Mouse (Mus musculus) forebrain, embryonic 13.5 days (tissue): ENCODE results near the gene Heatr3. TPM values are rescaled to one million over a fixed set of nuclear protein-coding genes. Genes with fewer than 3 reads are reported as not detected.

Source experiments
- ATAC-seq: fragments of 200-750 bp; cut with Nextera tagmentation; 2 replicates; pipeline ENCODE4 v1.8.0; 2017
- H3K27ac ChIP-seq: fragments of 300-500 bp; sonication (generic); 2 replicates; pipeline ENCODE4 v1.5.1; 2015; ENCODE audit warnings: inconsistent platforms, mild to moderate bottlenecking, moderate library complexity
- H3K27me3 ChIP-seq: fragments of 300-500 bp; sonication (generic); 2 replicates; pipeline ENCODE4 v1.6.1; 2015; ENCODE audit warnings: mild to moderate bottlenecking, inconsistent platforms
- H3K36me3 ChIP-seq: fragments of 300-500 bp; sonication (generic); 2 replicates; pipeline ENCODE4 v1.6.1; 2015; ENCODE audit warnings: mild to moderate bottlenecking, inconsistent platforms; ENCODE audit not compliant: poor library complexity, severe bottlenecking
- H3K4me1 ChIP-seq: fragments of 300-500 bp; sonication (generic); 2 replicates; pipeline ENCODE4 v1.6.1; 2015; ENCODE audit warnings: inconsistent platforms
- H3K4me2 ChIP-seq: fragments of 300-500 bp; sonication (generic); 2 replicates; pipeline ENCODE4 v1.6.1; 2015; ENCODE audit warnings: inconsistent platforms, mild to moderate bottlenecking, moderate library complexity
- H3K4me3 ChIP-seq: fragments of 300-500 bp; sonication (generic); 2 replicates; pipeline ENCODE4 v1.5.1; 2015; ENCODE audit warnings: mild to moderate bottlenecking, inconsistent platforms
- H3K9ac ChIP-seq: fragments of 300-500 bp; sonication (generic); 2 replicates; pipeline ENCODE4 v1.6.1; 2015; ENCODE audit warnings: mild to moderate bottlenecking, inconsistent platforms
- H3K9me3 ChIP-seq: fragments of 300-500 bp; sonication (generic); replicated peaks from 2 replicates; pipeline ENCODE4 v1.6.1; 2016; ENCODE audit warnings: inconsistent platforms
- WGBS: fragments of 180-500 bp; shearing (Covaris S2); methylation state at CpG from one replicate; pipeline ENCODE4 v1.1.7; 2015; 5-methylcytosine and 5-hydroxymethylcytosine counted together
- polyA plus RNA-seq: library from polyadenylated mRNA; unstranded; fragments of >200 nt; fragmentation: Nextera tagmentation; extraction: Ambion mirVana; gene quantifications from 2 replicates; pipeline ENCODE4 v1.2.1, GENCODE M21; 2015

Gene Heatr3
- polyA plus RNA-seq, result 34.8 and 36.2 TPM in 2 replicates

DNA sequence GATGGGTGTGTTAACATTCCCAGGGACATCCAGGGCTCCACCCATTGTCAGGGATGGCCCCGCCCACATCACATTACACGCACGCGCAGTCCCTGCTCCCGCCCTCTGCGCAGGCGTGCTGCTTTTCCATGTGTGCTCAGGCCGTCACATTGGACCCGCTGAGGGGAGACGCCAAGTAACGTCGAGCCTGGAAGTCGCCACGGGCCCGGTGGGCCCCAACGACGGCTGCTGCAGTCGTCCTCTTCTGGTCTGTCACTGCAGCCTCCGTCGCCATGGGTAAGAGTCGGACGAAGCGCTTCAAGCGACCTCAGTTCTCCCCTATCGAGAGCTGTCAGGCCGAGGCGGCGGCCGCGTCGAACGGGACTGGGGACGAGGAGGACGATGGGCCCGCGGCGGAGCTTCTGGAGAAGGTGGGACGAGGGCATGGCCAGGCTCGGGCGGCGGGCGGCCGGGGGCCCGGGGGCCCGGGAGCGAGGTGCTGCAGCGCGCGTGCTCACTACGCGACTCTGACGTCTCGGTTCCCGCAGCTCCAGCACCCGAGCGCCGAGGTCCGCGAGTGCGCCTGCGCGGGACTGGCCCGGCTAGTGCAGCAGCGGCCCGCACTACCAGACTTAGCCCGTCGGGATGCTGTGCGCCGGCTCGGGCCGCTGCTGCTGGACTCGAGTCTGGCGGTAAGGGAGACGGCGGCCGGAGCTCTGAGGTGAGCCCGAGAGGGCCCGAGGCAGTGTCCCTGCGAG lies at the start of gene Heatr3:
Gene Heatr3 (plus strand): TSS at position 108 of the 737 bp plus-strand sequence.
- H3K4me2 ChIP-seq, result peak within 1 kb of the TSS; percentile 78
- peak within 1 kb of the TSS; percentile 89 for H3K27ac ChIP-seq
- H3K36me3 ChIP-seq, result peaks cover 55% of the 10 kb centered on the region
- H3K27me3 ChIP-seq, result no peaks in the 10 kb centered on the region
- peak within 1 kb of the TSS; percentile 83 for H3K4me3 ChIP-seq
- H3K9ac ChIP-seq, result peak within 1 kb of the TSS; percentile 87
- WGBS, result under 1% methylated on average over 78 of the region's 79 CpGs
- ATAC-seq, result peak; percentile 98
- peaks cover 19% of the 10 kb centered on the region for H3K4me1 ChIP-seq
- H3K9me3 ChIP-seq, result no peaks in the 10 kb centered on the region

DNA sequence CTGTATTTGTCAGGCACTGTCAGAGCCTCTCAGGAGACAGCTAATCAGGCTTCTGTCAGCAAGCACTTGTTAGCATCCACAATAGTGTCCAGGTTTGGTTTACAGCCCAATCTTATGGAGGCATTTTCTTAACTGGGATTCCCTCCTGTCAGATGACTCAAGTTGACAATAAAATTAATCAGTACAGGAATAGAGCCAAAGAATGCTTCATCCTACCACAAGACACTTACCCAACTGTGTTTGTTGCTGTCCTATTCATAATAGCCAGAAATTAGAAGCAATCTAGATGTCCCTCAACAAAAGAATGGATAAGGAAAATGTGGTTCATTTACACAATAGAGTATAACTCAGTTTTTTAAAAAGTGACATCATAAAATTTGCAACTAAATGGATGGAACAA lies 49.6 kb upstream of the Heatr3 start:
- Histone ChIP-seq H3K27me3 (no peaks in the 10 kb centered on the region), H3K4me3 (no peak overlapping the region), H3K36me3 (no peaks in the 10 kb centered on the region), H3K9me3 (no peaks in the 10 kb centered on the region), H3K27ac (no peak overlapping the region), H3K9ac (no peak overlapping the region), H3K4me2 (no peak overlapping the region), H3K4me1 (no peaks in the 10 kb centered on the region)
- no peak for ATAC-seq

DNA sequence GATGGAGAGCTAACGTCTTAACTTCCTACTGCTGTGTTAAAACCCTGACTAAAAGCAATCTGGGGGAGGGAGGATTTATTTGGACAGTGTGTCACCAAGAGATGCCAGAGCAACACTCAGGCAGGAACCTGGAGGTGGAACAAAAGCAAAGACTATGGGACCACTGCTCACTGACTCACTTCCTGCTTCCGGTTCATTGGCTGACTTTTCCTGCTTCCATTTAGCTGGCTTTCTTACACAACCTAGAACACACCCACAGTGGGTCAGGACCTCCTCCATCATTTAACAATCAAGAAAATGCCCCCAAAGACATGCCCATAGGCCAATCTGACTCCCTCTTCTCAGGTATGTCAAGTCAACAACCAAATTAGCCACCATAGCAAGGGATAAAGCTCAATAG lies 46.0 kb upstream of the Heatr3 start:
- Histone ChIP-seq H3K4me2 (no peak overlapping the region), H3K4me1 (no peaks in the 10 kb centered on the region), H3K27ac (no peak overlapping the region), H3K9ac (no peak overlapping the region), H3K36me3 (no peaks in the 10 kb centered on the region), H3K4me3 (no peak overlapping the region), H3K9me3 (no peaks in the 10 kb centered on the region), H3K27me3 (no peaks in the 10 kb centered on the region)
- ATAC-seq, result no peak
- WGBS, result 80% methylated on average over 2 of the region's 2 CpGs

DNA sequence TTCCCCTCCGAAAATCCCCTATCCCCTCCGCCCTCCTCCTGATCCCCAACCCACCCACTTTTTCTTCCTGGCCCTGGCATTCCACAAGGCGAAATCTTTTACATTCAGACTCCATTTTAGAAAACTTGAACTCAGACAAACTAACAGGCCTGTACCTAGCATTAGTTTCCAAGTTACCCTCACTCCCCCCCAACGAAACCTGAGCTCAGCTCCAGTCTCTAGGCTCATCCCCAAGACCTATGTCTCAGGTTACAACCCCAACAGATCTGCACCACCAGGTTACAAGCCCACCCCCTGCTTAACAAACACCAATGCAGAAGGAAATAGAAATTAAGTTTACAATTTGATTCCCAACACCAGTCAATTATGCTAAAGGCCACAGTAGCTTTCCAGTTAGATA lies 44.3 kb upstream of the Heatr3 start:
- Histone ChIP-seq H3K27ac (no peak overlapping the region), H3K4me1 (no peaks in the 10 kb centered on the region), H3K4me2 (no peak overlapping the region), H3K9ac (no peak overlapping the region), H3K36me3 (no peaks in the 10 kb centered on the region), H3K4me3 (no peak overlapping the region), H3K27me3 (no peaks in the 10 kb centered on the region), H3K9me3 (no peaks in the 10 kb centered on the region)
- no peak for ATAC-seq
- 70% methylated on average over 4 of the region's 4 CpGs for WGBS

DNA sequence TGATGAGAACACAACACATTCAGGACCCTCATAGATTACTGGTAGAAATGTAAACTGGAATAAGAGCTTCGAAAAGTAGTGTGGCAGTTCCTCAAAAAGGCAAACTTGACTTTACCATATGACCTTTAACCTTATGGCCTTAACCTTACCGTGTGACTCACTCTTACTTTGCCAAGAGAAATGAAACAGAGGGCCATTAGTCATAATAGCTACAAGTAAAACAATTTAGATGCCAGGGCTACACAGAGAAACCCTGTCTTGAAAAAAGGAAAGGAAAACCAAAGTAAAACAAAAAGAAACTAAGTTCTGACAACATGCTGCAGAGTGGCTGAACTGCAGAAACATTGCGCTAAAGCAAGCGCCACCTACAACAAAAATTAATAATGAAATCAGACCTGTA lies 38.8 kb upstream of the Heatr3 start:
- H3K9me3 ChIP-seq, result no peaks in the 10 kb centered on the region
- 91% methylated on average over 4 of the region's 4 CpGs for WGBS
- ATAC-seq, result no peak
- no peak overlapping the region for H3K27ac ChIP-seq
- no peak overlapping the region for H3K4me3 ChIP-seq
- H3K9ac ChIP-seq, result no peak overlapping the region
- H3K4me2 ChIP-seq, result no peak overlapping the region
- no peaks in the 10 kb centered on the region for H3K27me3 ChIP-seq
- no peaks in the 10 kb centered on the region for H3K36me3 ChIP-seq
- H3K4me1 ChIP-seq, result no peaks in the 10 kb centered on the region

DNA sequence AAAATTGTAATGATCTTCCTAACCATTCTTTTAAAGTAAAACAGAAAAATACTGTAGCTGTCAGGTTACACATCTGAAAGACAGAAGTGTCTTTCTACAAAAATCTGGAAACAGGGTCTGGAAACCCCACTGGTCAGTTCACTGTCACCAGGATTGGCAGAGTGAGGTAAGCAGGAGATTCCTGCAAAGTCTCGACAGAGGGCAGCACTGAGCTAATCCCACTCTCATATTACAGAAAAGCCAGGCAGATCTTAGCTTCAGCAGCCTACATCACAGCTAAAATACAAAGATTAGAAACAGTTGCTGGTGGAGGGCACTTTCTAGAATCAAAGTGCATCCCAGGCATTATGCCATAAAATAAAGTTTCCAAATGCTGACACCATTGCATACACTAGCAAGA lies 38.1 kb upstream of the Heatr3 start:
- Histone ChIP-seq H3K4me3 (no peak overlapping the region), H3K36me3 (no peaks in the 10 kb centered on the region), H3K9me3 (no peaks in the 10 kb centered on the region), H3K4me2 (no peak overlapping the region), H3K4me1 (no peaks in the 10 kb centered on the region), H3K9ac (no peak overlapping the region), H3K27me3 (no peaks in the 10 kb centered on the region), H3K27ac (no peak overlapping the region)
- ATAC-seq, result no peak
- WGBS, result 3% methylated on average over 1 of the region's 1 CpGs

DNA sequence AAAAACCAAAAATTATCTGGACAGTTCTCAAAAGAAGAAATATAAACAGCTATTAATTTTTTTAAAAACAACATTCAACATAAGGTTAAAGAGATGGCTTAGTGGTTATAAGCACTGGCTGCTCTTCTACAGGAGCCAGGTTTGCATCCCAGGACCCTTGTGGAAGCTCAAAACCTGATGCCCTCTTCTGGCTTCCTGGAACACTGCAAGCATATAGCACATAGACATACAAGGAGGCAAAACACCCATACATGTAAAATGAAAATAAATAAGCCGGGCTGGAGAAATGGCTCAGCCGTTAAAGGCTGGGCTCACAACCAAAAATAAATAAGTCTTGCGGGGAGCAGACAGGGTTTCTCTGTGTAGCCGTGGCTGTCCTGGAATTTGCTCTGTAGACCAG lies 28.4 kb upstream of the Heatr3 start:
- WGBS, result 97% methylated on average over 4 of the region's 4 CpGs
- H3K4me3 ChIP-seq, result no peak overlapping the region
- no peaks in the 10 kb centered on the region for H3K36me3 ChIP-seq
- H3K27me3 ChIP-seq, result no peaks in the 10 kb centered on the region
- ATAC-seq, result no peak
- no peak overlapping the region for H3K4me2 ChIP-seq
- no peaks in the 10 kb centered on the region for H3K4me1 ChIP-seq
- H3K27ac ChIP-seq, result no peak overlapping the region
- H3K9me3 ChIP-seq, result no peaks in the 10 kb centered on the region
- no peak overlapping the region for H3K9ac ChIP-seq

DNA sequence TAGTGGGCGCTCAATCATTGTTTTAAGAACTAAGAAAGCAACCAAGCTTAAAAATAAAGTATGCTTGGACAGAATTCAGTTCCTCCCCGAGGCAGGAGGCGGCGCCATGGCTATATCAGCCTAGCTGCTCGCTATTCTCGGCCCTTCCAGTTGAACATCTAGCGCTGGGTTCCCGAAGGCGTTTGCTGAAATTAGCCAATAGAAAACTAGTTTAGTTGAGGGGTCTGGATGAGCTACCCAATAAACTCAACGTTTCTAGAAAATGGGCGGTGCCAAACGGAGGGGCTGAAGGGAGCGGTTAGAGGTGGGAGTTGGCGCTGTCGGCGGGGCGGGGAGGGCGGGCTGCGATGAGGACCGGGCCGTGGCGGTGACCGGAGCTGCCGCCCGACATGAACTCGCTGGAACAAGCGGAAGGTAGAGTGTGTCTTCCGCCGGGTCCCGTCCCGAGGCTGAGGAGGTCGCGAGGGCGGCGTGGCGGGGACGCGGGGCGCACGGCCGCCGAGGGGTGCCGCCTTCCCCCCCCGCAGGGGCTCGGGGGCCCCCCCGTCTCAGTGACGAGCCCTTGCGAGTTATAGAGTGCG lies 19.1 kb upstream of the Heatr3 start, which contains the start of gene Cnep1r1:
Gene Cnep1r1 (plus strand): TSS at position 314 of the 581 bp plus-strand sequence.
- ATAC-seq, result peak; percentile 100
- peaks cover 14% of the 10 kb centered on the region for H3K4me1 ChIP-seq
- H3K27me3 ChIP-seq, result no peaks in the 10 kb centered on the region
- peak within 1 kb of the TSS; percentile 72 for H3K4me2 ChIP-seq
- peak within 1 kb of the TSS; percentile 59 for H3K27ac ChIP-seq
- WGBS, result under 1% methylated on average over 43 of the region's 49 CpGs
- H3K36me3 ChIP-seq, result peaks cover 21% of the 10 kb centered on the region
- peak within 1 kb of the TSS; percentile 97 for H3K9ac ChIP-seq
- H3K4me3 ChIP-seq, result peak within 1 kb of the TSS; percentile 96
- no peaks in the 10 kb centered on the region for H3K9me3 ChIP-seq

DNA sequence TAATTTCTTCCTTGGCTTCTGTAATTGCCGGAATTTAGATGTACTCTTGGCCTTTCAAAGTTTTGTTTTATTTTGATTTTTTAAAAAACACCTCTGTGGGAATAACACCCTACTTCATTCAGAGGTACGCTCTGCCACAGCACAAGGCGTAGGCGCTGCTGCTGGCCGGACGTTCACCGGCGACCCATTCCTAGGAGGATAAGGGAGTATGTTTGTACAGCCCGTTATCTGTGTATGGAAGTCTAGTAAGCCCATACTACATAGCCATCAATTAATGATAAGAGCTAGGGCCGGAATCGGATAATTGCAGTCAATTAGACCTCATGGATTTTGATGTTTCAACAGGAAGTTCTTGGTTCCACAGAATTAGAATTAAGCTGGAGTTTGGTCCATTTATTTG lies 18.6 kb upstream of the Heatr3 start:
- 0 out of 2 replicates have a peak, but pooled peaks have one; percentile 20 for ATAC-seq
- Histone ChIP-seq H3K36me3 (peaks cover 25% of the 10 kb centered on the region), H3K4me3 (peak overlapping the region; percentile 96), H3K4me2 (peak overlapping the region; percentile 72), H3K9me3 (no peaks in the 10 kb centered on the region), H3K9ac (peak overlapping the region; percentile 97), H3K27ac (peak overlapping the region; percentile 59; the same call in 1 of the 2 replicates), H3K27me3 (no peaks in the 10 kb centered on the region), H3K4me1 (peaks cover 14% of the 10 kb centered on the region)
- WGBS, result 4% methylated on average over 11 of the region's 11 CpGs

DNA sequence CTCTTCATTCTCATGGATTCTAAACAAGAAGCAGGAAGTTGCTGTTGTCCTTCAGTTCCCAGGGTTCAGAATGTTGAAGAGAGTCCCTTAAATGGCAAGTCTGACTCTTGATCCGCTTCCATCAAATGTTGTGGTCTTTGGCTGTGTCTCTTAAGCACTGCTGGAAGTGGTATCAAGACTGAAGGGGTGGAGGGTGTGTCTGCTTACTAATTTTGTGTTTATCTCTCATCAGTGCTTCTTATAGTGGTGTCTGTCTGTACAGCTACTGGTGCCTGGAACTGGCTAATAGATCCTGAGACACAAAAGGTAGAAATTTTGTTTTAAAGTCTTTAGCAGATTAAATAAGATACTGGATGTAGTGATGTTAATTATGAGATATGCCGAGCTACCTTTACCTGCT lies 12.8 kb upstream of the Heatr3 start:
- Histone ChIP-seq H3K4me2 (no peak overlapping the region), H3K4me3 (no peak overlapping the region), H3K27me3 (no peaks in the 10 kb centered on the region), H3K9ac (no peak overlapping the region), H3K4me1 (peaks cover 6% of the 10 kb centered on the region; the same call in 1 of the 2 replicates), H3K9me3 (no peaks in the 10 kb centered on the region), H3K27ac (no peak overlapping the region), H3K36me3 (peaks cover 57% of the 10 kb centered on the region)
- 92% methylated on average over 2 of the region's 2 CpGs for WGBS
- ATAC-seq, result no peak

DNA sequence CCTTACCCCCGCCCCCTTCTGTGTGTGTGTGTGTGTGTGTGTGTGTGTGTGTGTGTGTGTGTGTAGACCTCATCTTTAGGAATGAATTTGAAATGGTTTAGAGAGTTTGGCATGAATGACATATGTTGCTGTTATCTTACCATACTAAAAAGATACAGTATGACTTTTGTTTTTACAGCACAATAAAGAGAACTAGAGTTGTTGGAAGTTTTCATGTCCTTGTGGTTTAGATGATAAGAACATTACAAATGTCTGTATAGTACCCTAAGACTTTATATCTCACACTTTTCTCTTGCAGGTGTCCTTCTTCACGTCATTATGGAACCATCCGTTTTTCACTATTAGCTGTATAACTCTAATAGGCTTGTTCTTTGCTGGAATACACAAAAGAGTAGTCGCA lies 8.3 kb upstream of the Heatr3 start:
- H3K4me1 ChIP-seq, result no peaks in the 10 kb centered on the region
- no peak for ATAC-seq
- WGBS, result 93% methylated on average over 4 of the region's 4 CpGs
- H3K9me3 ChIP-seq, result no peaks in the 10 kb centered on the region
- no peak overlapping the region for H3K4me2 ChIP-seq
- H3K27ac ChIP-seq, result no peak overlapping the region
- no peak overlapping the region for H3K4me3 ChIP-seq
- H3K36me3 ChIP-seq, result peaks cover 63% of the 10 kb centered on the region
- H3K9ac ChIP-seq, result no peak overlapping the region
- H3K27me3 ChIP-seq, result no peaks in the 10 kb centered on the region

DNA sequence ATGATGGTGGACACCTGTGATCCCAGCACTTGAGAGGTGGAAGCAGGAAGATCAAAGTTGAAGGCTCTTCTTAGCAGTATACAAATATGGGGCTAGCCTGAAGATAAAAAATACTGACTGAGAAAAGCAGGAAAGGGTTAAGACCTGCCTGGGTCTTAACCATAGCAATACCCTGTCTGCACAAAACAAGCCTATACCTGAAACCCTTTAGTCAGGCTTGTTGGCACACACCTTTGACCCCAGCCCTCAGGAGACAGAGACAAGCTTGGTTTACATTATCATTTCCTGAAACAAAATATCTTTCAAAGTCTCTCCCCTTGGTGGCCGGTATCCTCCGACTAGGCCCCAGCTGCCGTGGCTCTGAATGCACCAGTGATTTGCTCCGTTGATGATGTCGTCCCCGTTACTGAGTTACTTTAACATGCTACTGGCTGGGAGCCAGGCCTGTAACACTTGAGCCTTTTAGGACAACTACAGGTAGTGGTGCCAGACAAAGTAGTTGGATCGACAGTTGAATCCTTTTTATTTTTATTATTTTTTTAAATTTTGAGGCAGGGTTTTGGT lies 6.8 kb upstream of the Heatr3 start:
- Histone ChIP-seq H3K27me3 (no peaks in the 10 kb centered on the region), H3K4me2 (no peak overlapping the region), H3K9ac (no peak overlapping the region), H3K36me3 (peaks cover 66% of the 10 kb centered on the region), H3K4me1 (no peaks in the 10 kb centered on the region), H3K4me3 (no peak overlapping the region), H3K27ac (no peak overlapping the region), H3K9me3 (no peaks in the 10 kb centered on the region)
- 61% methylated on average over 7 of the region's 7 CpGs for WGBS
- no peak for ATAC-seq
